Mouse (Mus musculus) kidney, postnatal 0 days (tissue): ENCODE measurements around the gene Sept4. TPM values are rescaled to one million over a fixed set of nuclear protein-coding genes. Genes with fewer than 3 reads are reported as not detected.

ENCODE experiments used
- ATAC-seq: fragments of 200-750 bp; cut with Nextera tagmentation; replicated peaks from 2 replicates; pipeline ENCODE4 v1.8.0; 2017; ENCODE audit warnings: low read depth, moderate number of reproducible peaks, moderate TSS enrichment, moderate library complexity; ENCODE audit not compliant: low FRiP score
- DNase-seq: peaks from one replicate; pipeline ENCODE4 v3.0.0-alpha.2; 2016; ENCODE audit warnings: low spot score
- H3K27ac ChIP-seq: fragments of 300-500 bp; sonication (generic); 2 replicates; pipeline ENCODE4 v1.5.1; 2014; ENCODE audit warnings: mild to moderate bottlenecking
- H3K27me3 ChIP-seq: fragments of 300-500 bp; sonication (generic); 2 replicates; pipeline ENCODE4 v1.6.1; 2014; ENCODE audit warnings: low read length, mixed read lengths; ENCODE audit not compliant: insufficient read depth
- H3K36me3 ChIP-seq: fragments of 300-500 bp; sonication (generic); 2 replicates; pipeline ENCODE4 v1.6.1; 2014; ENCODE audit warnings: low read length, mixed read lengths; ENCODE audit not compliant: insufficient read depth
- H3K4me1 ChIP-seq: fragments of 300-500 bp; sonication (generic); replicated peaks from 2 replicates; pipeline ENCODE4 v1.6.1; 2014; ENCODE audit warnings: antibody characterized with exemption, low read length, mixed read lengths; ENCODE audit not compliant: insufficient read depth
- H3K4me2 ChIP-seq: fragments of 300-500 bp; sonication (generic); 2 replicates; pipeline ENCODE4 v1.6.1; 2014; ENCODE audit warnings: mild to moderate bottlenecking, low read length, moderate library complexity, mixed read lengths
- H3K4me3 ChIP-seq: fragments of 300-500 bp; sonication (generic); replicated peaks from 2 replicates; pipeline ENCODE4 v1.5.1; 2014; ENCODE audit warnings: low read depth, low read length
- H3K9ac ChIP-seq: fragments of 300-500 bp; sonication (generic); 2 replicates; pipeline ENCODE4 v1.6.1; 2014; ENCODE audit warnings: low read depth, low read length
- H3K9me3 ChIP-seq: fragments of 300-500 bp; sonication (generic); replicated peaks from 2 replicates; pipeline ENCODE4 v1.6.1; 2016; ENCODE audit warnings: low read length, inconsistent platforms, mixed read lengths
- CTCF ChIP-seq: IDR thresholded peaks from 2 replicates; pipeline ENCODE4 v1.5.1; 2016; ENCODE audit warnings: antibody characterized with exemption, low read depth, mild to moderate bottlenecking, moderate library complexity
- WGBS: fragments of 180-500 bp; shearing (Covaris S2); extraction: QIAGEN DNeasy Blood & Tissue Kit; methylation state at CpG from one replicate; pipeline ENCODE4 v1.1.7; 2014; 5-methylcytosine and 5-hydroxymethylcytosine counted together
- polyA plus RNA-seq: library from polyadenylated mRNA; unstranded; fragments of >200 nt; fragmentation: Nextera tagmentation; extraction: Ambion mirVana; gene quantifications from 2 replicates; pipeline ENCODE4 v1.2.1, GENCODE M21; 2015

The Sept4 gene
- polyA plus RNA-seq, 1 experiment from 2014 or later, result 146 TPM

DNA sequence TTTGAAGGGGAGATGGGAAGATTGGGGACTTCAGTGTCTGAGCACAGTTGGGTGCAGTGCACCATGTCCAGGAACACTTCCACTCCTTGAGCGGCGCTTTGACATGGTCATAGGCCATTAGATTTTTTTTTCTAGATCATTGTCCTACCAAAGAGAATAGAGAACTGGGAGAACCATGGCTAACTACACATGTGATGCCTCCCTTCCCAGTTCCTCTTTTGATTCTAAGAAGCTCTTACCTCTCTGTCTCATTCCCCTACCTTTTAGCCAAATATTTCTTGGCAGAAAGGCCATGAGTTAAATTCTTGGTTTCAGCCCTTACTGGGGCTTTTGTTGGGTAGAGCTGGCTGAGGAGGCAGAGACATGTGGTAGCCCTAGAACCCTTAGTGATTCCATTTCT lies 34.9 kb downstream of the Sept4 start:
- ATAC-seq, result no peak
- Histone ChIP-seq H3K27ac (no peak overlapping the region), H3K36me3 (peaks cover 77% of the 10 kb centered on the region), H3K4me2 (no peak overlapping the region), H3K27me3 (no peaks in the 10 kb centered on the region), H3K9ac (no peak overlapping the region), H3K9me3 (no peaks in the 10 kb centered on the region), H3K4me3 (no peak overlapping the region), H3K4me1 (no peaks in the 10 kb centered on the region)
- 95% methylated on average over 2 of the region's 2 CpGs for WGBS
- no peak for TF ChIP-seq CTCF
- DNase-seq, result no peak

DNA sequence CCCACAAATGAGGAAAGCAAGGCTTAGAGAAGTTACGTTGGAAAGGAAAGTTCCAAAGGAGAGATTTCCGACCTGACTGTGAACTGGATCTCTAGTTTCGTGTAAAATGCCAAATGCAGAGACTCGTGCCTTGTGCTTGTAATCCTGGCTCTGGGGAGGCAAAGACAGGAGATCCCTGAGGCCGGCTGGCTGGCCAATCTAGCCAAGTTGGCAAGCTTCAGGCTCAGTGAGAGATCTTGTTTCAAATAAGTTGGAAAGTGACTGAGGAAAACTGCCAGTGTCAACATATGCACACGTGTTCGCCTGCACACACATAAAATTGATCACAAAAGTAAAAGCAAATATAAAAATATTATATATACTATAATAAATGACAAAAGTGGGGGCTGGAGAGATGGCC lies 40.6 kb downstream of the Sept4 start:
- H3K4me1 ChIP-seq, result no peaks in the 10 kb centered on the region
- no peaks in the 10 kb centered on the region for H3K9me3 ChIP-seq
- DNase-seq (no peak), ATAC-seq (no peak)
- no peak overlapping the region for H3K9ac ChIP-seq
- H3K27ac ChIP-seq, result no peak overlapping the region
- peaks cover 69% of the 10 kb centered on the region for H3K36me3 ChIP-seq
- no peak for TF ChIP-seq CTCF
- H3K27me3 ChIP-seq, result no peaks in the 10 kb centered on the region
- no peak overlapping the region for H3K4me2 ChIP-seq
- WGBS, result 87% methylated on average over 7 of the region's 7 CpGs
- H3K4me3 ChIP-seq, result no peak overlapping the region

DNA sequence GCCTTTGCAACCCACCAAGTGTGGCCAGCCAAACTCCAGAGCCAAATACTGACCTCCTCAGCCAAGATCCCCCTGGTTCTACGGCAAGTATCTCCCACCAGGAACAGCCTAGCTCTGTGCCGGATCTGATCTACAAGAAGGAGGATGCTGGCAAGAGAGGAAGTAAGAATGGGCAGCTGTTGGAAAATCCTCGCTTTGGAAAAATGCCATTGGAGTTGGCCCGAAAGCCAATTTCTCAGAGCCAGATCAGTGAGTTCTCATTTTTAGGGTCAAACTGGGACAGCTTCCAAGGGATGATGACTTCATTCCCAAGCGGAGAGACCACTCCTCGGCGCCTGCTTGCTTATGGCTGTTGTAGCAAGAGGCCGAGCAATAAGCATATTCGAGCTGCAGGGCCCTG lies 42.8 kb downstream of the Sept4 start:
- no peak overlapping the region for H3K4me3 ChIP-seq
- no peak for DNase-seq
- no peak for ATAC-seq

DNA sequence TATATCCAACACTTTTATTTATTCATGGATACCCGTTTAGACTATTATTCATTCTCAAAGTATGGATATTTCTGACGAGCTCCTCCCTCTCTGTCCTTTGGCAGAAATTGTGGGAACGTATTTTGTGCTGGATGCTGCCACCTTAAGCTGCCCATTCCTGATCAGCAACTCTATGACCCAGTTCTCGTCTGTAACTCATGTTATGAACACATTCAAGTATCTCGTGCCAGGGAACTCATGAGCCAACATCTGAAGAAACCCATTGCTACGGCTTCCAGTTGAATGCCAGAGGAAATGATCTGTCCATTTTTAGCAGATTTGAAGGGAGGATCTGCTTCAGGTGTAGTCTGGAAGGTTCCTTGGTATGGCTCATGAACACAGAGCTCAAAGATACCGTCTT lies 45.3 kb downstream of the Sept4 start:
- DNase-seq (no peak), ATAC-seq (no peak)
- no peak for TF ChIP-seq CTCF
- WGBS, result 89% methylated on average over 7 of the region's 7 CpGs
- Histone ChIP-seq H3K4me3 (no peak overlapping the region), H3K9ac (no peak overlapping the region), H3K27me3 (no peaks in the 10 kb centered on the region), H3K4me1 (no peaks in the 10 kb centered on the region), H3K9me3 (no peaks in the 10 kb centered on the region), H3K4me2 (no peak overlapping the region), H3K36me3 (peaks cover 84% of the 10 kb centered on the region), H3K27ac (no peak overlapping the region)

More for the DNA sequence above, 42.8 kb downstream of the Sept4 start:
- Histone ChIP-seq H3K4me1 (no peaks in the 10 kb centered on the region), H3K36me3 (peaks cover 72% of the 10 kb centered on the region), H3K4me2 (no peak overlapping the region), H3K27me3 (no peaks in the 10 kb centered on the region), H3K9me3 (no peaks in the 10 kb centered on the region), H3K9ac (no peak overlapping the region), H3K27ac (no peak overlapping the region)
- no peak for TF ChIP-seq CTCF
- WGBS, result 88% methylated on average over 9 of the region's 9 CpGs

DNA sequence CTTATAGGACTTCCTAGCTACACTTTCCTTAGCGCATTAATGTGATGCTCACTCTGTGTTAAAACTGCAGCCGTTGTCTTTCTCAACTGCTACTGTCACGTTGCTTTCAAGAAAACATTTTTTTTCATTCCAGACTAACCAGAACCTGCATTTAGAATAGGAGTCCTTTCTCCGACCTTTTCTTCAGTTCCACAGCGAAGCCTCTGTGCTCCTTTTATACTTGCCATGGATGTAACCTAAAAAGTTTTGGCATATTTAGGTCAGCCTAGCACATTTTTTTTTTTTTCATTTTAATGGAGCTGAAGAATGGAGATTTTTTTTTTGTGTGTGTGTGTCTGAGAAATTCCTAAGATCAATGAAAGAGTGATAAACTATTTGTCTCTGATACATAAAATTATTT lies 46.8 kb downstream of the Sept4 start:
- no peaks in the 10 kb centered on the region for H3K27me3 ChIP-seq
- TF ChIP-seq CTCF, result no peak
- no peaks in the 10 kb centered on the region for H3K9me3 ChIP-seq
- no peak overlapping the region for H3K27ac ChIP-seq
- no peak overlapping the region for H3K4me2 ChIP-seq
- no peak overlapping the region for H3K4me3 ChIP-seq
- no peak overlapping the region for H3K9ac ChIP-seq
- no peak for ATAC-seq
- H3K36me3 ChIP-seq, result peaks cover 77% of the 10 kb centered on the region
- WGBS, result 92% methylated on average over 5 of the region's 5 CpGs
- DNase-seq, result no peak
- H3K4me1 ChIP-seq, result no peaks in the 10 kb centered on the region

DNA sequence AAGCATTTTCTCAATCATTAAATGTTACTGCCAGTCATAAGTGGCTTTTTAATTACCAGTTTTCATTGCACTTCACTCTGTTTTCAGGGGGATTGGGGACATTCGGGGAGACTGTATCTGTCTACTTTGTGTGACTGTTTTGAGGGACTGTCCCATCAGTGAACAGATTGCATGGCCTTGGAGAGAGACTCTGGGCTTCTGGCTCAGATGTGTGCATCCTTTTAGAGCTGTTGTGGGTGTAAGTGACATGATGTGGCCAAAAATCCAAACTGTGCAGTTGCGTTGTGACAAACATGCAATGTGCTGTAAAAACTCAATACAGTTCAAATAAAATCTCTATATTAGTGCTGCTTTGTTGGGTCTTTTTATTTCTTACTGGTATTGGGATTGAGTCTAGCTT lies 47.2 kb downstream of the Sept4 start:
- TF ChIP-seq CTCF, result no peak
- WGBS, result 95% methylated on average over 2 of the region's 2 CpGs

DNA sequence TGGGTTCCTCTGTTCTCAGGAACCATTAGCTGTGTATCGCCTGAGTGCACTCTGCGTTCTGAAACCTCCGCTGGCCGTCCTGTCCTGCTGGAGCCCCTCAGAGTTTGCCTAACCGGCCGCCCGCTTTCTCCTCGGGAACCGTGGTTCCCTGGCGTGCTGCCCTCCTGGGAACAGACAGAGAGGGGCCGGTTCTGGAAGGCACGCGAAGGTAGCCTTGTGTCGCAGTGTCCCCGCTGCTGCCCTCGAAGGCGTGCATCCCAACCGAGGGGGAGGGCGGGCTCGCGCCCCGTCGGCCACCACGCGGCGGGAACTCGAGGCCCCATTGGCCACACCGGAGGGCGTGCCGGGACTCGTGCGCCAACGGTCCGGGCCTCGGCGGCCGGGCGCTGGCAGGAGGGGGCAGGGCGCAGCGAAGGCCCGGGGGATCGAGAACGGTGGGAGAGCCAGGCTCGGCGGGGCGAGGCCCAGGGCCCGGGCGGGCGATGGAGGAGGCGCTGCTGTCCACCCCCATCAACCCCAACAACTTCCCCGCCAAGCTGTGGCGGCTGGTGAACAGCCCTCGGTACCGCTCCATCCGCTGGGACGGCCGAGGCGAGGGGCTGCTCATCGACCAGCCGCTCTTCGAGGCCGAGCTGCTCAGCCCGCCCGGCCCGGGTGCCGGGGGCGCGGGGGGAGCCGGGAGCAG lies 48.2 kb downstream of the Sept4 start, which contains the start of gene Hsf5:
Gene Hsf5, plus strand, starts transcription at position 375 of the 685 bp plus-strand sequence.
- Histone ChIP-seq H3K4me3 (no peak within 1 kb of the TSS), H3K4me2 (no peak within 1 kb of the TSS), H3K9ac (no peak within 1 kb of the TSS), H3K9me3 (no peaks in the 10 kb centered on the region), H3K27me3 (no peaks in the 10 kb centered on the region), H3K27ac (no peak within 1 kb of the TSS), H3K4me1 (no peaks in the 10 kb centered on the region), H3K36me3 (peaks cover 63% of the 10 kb centered on the region)
- no peak for ATAC-seq
- WGBS, result 91% methylated on average over 64 of the region's 69 CpGs
- TF ChIP-seq CTCF, result no peak
- DNase-seq, result no peak

More for the DNA sequence above, 47.2 kb downstream of the Sept4 start:
- DNase-seq (no peak), ATAC-seq (no peak)
- peaks cover 73% of the 10 kb centered on the region for H3K36me3 ChIP-seq
- no peaks in the 10 kb centered on the region for H3K9me3 ChIP-seq
- H3K4me1 ChIP-seq, result no peaks in the 10 kb centered on the region
- no peaks in the 10 kb centered on the region for H3K27me3 ChIP-seq
- no peak overlapping the region for H3K4me2 ChIP-seq
- H3K4me3 ChIP-seq, result no peak overlapping the region
- H3K27ac ChIP-seq, result no peak overlapping the region
- H3K9ac ChIP-seq, result no peak overlapping the region
